Comparison of ENCODE assay signal across 9 mouse cellular contexts in genomic region chr16:23100613-23101012, GRCm38 (mm10). TPM values are rescaled to one million over a fixed set of nuclear protein-coding genes. Genes with fewer than 3 reads are reported as not detected.
DNase-seq lines count a peak whose midpoint lies in the region; ATAC-seq and TF ChIP-seq lines count a peak whose summit lies in the region.
"Had no signal": no experiment of that assay in that cellular context is flagged by ENCODE, and none has a peak within 500 bp of the region (broad histone marks: within the 10 kb centered on the region; RNA-seq: fewer than 3 reads in every experiment).

No protein-coding gene starts in this region.

- H3K4me1 ChIP-seq in hindbrain, embryonic 15.5 days (replicated peaks), result peaks cover 11% of the 10 kb centered on the region
- peaks cover 28% of the 10 kb centered on the region for H3K4me1 ChIP-seq in midbrain, embryonic 10.5 days

- no peaks in the 10 kb centered on the region for H3K9me3 ChIP-seq in hindbrain, embryonic 15.5 days
- H3K9me3 ChIP-seq in midbrain, embryonic 10.5 days (replicated peaks), result no peaks in the 10 kb centered on the region

- H3K36me3 ChIP-seq in hindbrain, embryonic 15.5 days, result no peaks in the 10 kb centered on the region
- H3K36me3 ChIP-seq in midbrain, embryonic 10.5 days, result no peaks in the 10 kb centered on the region

- no peak for TF ChIP-seq CTCF in gastrocnemius, adult 2 months (IDR thresholded peaks at IDR 0.05)

- no peak; the same call in 1 of the 2 replicates for ATAC-seq in hindbrain, embryonic 15.5 days (ENCODE audit: low FRiP score, low read depth)

- peak overlapping the region; percentile 52 for H3K4me2 ChIP-seq in hindbrain, embryonic 15.5 days

- intact Hi-C loops in gastrocnemius, adult 2 months (cut with DNase I), result no loop called here

- no peak overlapping the region for H3K9ac ChIP-seq in hindbrain, embryonic 15.5 days

- no peak for DNase-seq in gastrocnemius, adult 2 months
- no peak for DNase-seq in gastrocnemius, adult 8-10 months (ENCODE audit: low spot score in 2 of 2)
- DNase-seq in embryo, embryonic 11 days, result peak; percentile 33
- peak; percentile 33 for DNase-seq in midbrain, embryonic 10.5 days (ENCODE audit: low spot score)
- no peak for DNase-seq in cerebellum, postnatal 25 days
- DNase-seq in adrenal gland, postnatal 14 days, result no peak
- DNase-seq in gastrocnemius, adult 18-20 months (ENCODE audit: low spot score), result no peak
- DNase-seq: kidney, adult 18-20 months had no signal

- H3K27ac ChIP-seq in gastrocnemius, adult 2 months, result no peak overlapping the region
- no peak overlapping the region for H3K27ac ChIP-seq in hindbrain, embryonic 15.5 days (replicated peaks)
- no peak overlapping the region; the same call in 1 of the 2 replicates for H3K27ac ChIP-seq in midbrain, embryonic 10.5 days (replicated peaks)

- peaks cover 13% of the 10 kb centered on the region for H3K27me3 ChIP-seq in hindbrain, embryonic 15.5 days
- H3K27me3 ChIP-seq in midbrain, embryonic 10.5 days (ENCODE audit: low read depth, poor library complexity, severe bottlenecking), result peaks cover 31% of the 10 kb centered on the region

- peak overlapping the region; percentile 43; the same call in 1 of the 2 replicates for H3K4me3 ChIP-seq in gastrocnemius, adult 2 months
- H3K4me3 ChIP-seq in hindbrain, embryonic 15.5 days, result 0 out of 2 replicates have a peak overlapping the region, but pooled peaks have one; percentile 26
- H3K4me3 ChIP-seq in midbrain, embryonic 10.5 days, result peak overlapping the region; percentile 49

- 13% methylated on average over 10 of the region's 10 CpGs for WGBS in hindbrain, embryonic 15.5 days
- 6% methylated on average over 10 of the region's 10 CpGs for WGBS in midbrain, embryonic 10.5 days

RNA-seq across cellular contexts. Expression of gene Eif4a2, which starts 6.6 kb away (rescaled TPM):
- total RNA-seq in gastrocnemius, adult 2 months (2021), result 100 to 1,000 TPM; 458 to 462 TPM
- total RNA-seq in gastrocnemius, adult 8-10 months (2022), result 100 to 1,000 TPM; 414 to 531 (median 457) TPM
- 323 and 324 TPM in 2 replicates for polyA plus RNA-seq in hindbrain, embryonic 15.5 days (2015; fragmentation: Nextera tagmentation; extraction: Ambion mirVana)
- 154 and 155 TPM in 2 replicates for polyA plus RNA-seq in midbrain, embryonic 10.5 days (2016; fragmentation: Nextera tagmentation; extraction: Ambion mirVana)
- 360 and 379 TPM in 2 replicates for total RNA-seq in adrenal gland, postnatal 14 days (2021)
- total RNA-seq in gastrocnemius, adult 18-20 months (2021), result 100 to 1,000 TPM; 405 to 416 TPM

RNA-seq across cellular contexts. Expression of gene Rfc4, which starts 26.9 kb away (rescaled TPM):
- 1 to 10 TPM; 7.6 to 7.9 TPM for total RNA-seq in gastrocnemius, adult 2 months (2021)
- 10 to 100 TPM in 2 of 4 experiments, 1 to 10 TPM in 2; 8.4 to 12.7 (median 9.9) TPM for total RNA-seq in gastrocnemius, adult 8-10 months (2022)
- polyA plus RNA-seq in hindbrain, embryonic 15.5 days (2015; fragmentation: Nextera tagmentation; extraction: Ambion mirVana), result 40.6 and 50.6 TPM in 2 replicates
- polyA plus RNA-seq in midbrain, embryonic 10.5 days (2016; fragmentation: Nextera tagmentation; extraction: Ambion mirVana), result 238 and 272 TPM in 2 replicates
- total RNA-seq in adrenal gland, postnatal 14 days (2021), result 14.5 and 15.2 TPM in 2 replicates
- total RNA-seq in gastrocnemius, adult 18-20 months (2021), result 1 to 10 TPM; 7.1 to 7.5 TPM

RNA-seq across cellular contexts. Expression of gene Kng1, which starts 42.9 kb away (rescaled TPM):
- not detected for total RNA-seq in gastrocnemius, adult 2 months (2021)
- under 1 TPM in 1 of 4 experiments, not detected in 3; 0.70 TPM for total RNA-seq in gastrocnemius, adult 8-10 months (2022)
- polyA plus RNA-seq in hindbrain, embryonic 15.5 days (2015; fragmentation: Nextera tagmentation; extraction: Ambion mirVana), result 0.39 TPM in 1 of 2 replicates, not detected in the other
- not detected in 2 replicates for polyA plus RNA-seq in midbrain, embryonic 10.5 days (2016; fragmentation: Nextera tagmentation; extraction: Ambion mirVana)
- total RNA-seq in adrenal gland, postnatal 14 days (2021), result 13.1 and 215 TPM in 2 replicates
- total RNA-seq in gastrocnemius, adult 18-20 months (2021), result under 1 TPM in 1 of 2 experiments, not detected in 1; 0.74 TPM

RNA-seq across cellular contexts. Expression of gene Adipoq, which starts 45.7 kb away (rescaled TPM):
- 1 to 10 TPM in 1 of 2 experiments, under 1 TPM in 1; 0.87 to 8.6 TPM for total RNA-seq in gastrocnemius, adult 2 months (2021)
- 10 to 100 TPM in 3 of 4 experiments, 1 to 10 TPM in 1; 2.3 to 45.4 (median 17.8) TPM for total RNA-seq in gastrocnemius, adult 8-10 months (2022)
- not detected in 2 replicates for polyA plus RNA-seq in hindbrain, embryonic 15.5 days (2015; fragmentation: Nextera tagmentation; extraction: Ambion mirVana)
- not detected in 2 replicates for polyA plus RNA-seq in midbrain, embryonic 10.5 days (2016; fragmentation: Nextera tagmentation; extraction: Ambion mirVana)
- total RNA-seq in adrenal gland, postnatal 14 days (2021), result 317 and 319 TPM in 2 replicates
- 10 to 100 TPM; 10.9 to 32.0 TPM for total RNA-seq in gastrocnemius, adult 18-20 months (2021)

Comparison
In these comparisons a context has a peak if more than half of its experiments do, and no peak if none do; other contexts are left out.
1. DNase-seq: peak in embryo, embryonic 11 days (single experiment) and midbrain, embryonic 10.5 days (single experiment); none in gastrocnemius, adult 2 months (single experiment), gastrocnemius, adult 8-10 months (0 of 2), cerebellum, postnatal 25 days (0 of 2), adrenal gland, postnatal 14 days (single experiment) and gastrocnemius, adult 18-20 months (single experiment).
2. Peak in every context shown above with its lines, with median percentiles within 50 percentile points of each other: H3K4me3 ChIP-seq.